Mouse (Mus musculus): Measurements from ENCODE around the gene Atxn7. TPM values are rescaled to one million over a fixed set of nuclear protein-coding genes. Genes with fewer than 3 reads are reported as not detected.

Atxn7 gene
- polyA plus RNA-seq, 1 experiment from 2014 or later: 4.6 TPM

DNA sequence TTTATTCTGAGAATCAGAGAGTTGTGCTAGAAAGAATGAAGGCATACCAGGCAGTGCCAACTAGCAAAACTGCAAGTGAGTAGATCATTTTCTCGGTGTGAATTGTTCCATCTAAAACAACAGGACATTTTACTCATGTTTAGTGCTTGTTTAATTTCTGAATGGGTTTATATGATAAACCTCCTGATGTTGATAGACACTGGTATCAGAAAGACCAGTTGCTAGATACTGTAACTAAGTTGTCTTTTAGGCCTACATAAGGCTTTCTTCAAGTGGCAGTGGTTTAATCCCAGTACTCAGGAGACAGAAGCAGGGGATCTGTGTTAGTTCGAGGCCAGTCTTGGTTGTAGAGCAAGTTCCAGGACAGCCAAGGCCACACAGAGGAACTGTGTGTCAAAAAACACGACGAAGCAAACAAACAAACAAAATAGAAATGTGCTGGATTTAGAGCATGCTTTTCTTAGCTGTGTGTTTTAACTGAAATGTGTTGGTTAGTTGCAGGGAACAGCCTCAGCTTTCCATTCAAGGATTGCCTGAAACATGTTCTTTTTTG lies 125.5 kb downstream of the Atxn7 start:
- 93% methylated on average over 4 of the region's 4 CpGs for WGBS
- no peak for DNase-seq

DNA sequence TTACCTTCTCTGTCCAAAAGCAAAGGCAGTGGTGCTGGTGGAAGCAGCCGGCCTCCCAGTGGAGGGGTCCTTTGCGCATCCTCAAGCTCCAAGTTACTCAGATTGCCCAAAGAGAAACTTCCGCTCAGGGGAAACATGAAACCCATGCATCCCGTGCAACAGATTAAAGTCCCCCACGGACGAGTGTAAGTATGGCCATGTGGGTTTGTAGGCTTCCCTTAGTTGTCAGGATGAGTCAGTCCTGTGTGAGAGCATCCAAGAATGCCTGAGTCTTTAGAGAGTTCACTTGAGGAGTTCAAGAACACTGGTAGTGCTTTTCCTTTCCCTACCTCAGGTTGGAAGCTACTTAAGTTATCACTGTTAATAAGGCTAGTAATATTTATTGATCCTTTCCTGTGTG lies 126.1 kb downstream of the Atxn7 start:
- ATAC-seq (ENCODE audit: low FRiP score, low TSS enrichment): no peak
- no peaks in the 10 kb centered on the region for H3K27me3 ChIP-seq (ENCODE audit: control insufficient read depth, insufficient read depth, low read length)
- H3K9ac ChIP-seq (replicated peaks; ENCODE audit: low read length): no peak overlapping the region
- H3K9me3 ChIP-seq (ENCODE audit: control insufficient read depth, low read length): no peaks in the 10 kb centered on the region
- H3K36me3 ChIP-seq (ENCODE audit: control insufficient read depth, insufficient read depth, low read length): peaks cover 20% of the 10 kb centered on the region
- no peak for DNase-seq
- no peak overlapping the region for H3K27ac ChIP-seq (replicated peaks; ENCODE audit: low read depth, low read length)
- 82% methylated on average over 6 of the region's 6 CpGs for WGBS
- no peak overlapping the region for H3K4me2 ChIP-seq (ENCODE audit: low read length)
- H3K4me1 ChIP-seq (ENCODE audit: control insufficient read depth, insufficient read depth, low read length): no peaks in the 10 kb centered on the region
- H3K4me3 ChIP-seq (replicated peaks; ENCODE audit: low read depth, low read length): no peak overlapping the region

More for the DNA sequence above, 125.5 kb downstream of the Atxn7 start:
- no peak overlapping the region for H3K9ac ChIP-seq (replicated peaks; ENCODE audit: low read length)
- no peaks in the 10 kb centered on the region for H3K27me3 ChIP-seq (ENCODE audit: control insufficient read depth, insufficient read depth, low read length)
- no peak for ATAC-seq (ENCODE audit: low FRiP score, low TSS enrichment)
- no peak overlapping the region for H3K4me3 ChIP-seq (replicated peaks; ENCODE audit: low read depth, low read length)
- no peak overlapping the region for H3K4me2 ChIP-seq (ENCODE audit: low read length)
- H3K9me3 ChIP-seq (ENCODE audit: control insufficient read depth, low read length): no peaks in the 10 kb centered on the region
- H3K4me1 ChIP-seq (ENCODE audit: control insufficient read depth, insufficient read depth, low read length): no peaks in the 10 kb centered on the region
- peaks cover 20% of the 10 kb centered on the region for H3K36me3 ChIP-seq (ENCODE audit: control insufficient read depth, insufficient read depth, low read length)
- no peak overlapping the region for H3K27ac ChIP-seq (replicated peaks; ENCODE audit: low read depth, low read length)

DNA sequence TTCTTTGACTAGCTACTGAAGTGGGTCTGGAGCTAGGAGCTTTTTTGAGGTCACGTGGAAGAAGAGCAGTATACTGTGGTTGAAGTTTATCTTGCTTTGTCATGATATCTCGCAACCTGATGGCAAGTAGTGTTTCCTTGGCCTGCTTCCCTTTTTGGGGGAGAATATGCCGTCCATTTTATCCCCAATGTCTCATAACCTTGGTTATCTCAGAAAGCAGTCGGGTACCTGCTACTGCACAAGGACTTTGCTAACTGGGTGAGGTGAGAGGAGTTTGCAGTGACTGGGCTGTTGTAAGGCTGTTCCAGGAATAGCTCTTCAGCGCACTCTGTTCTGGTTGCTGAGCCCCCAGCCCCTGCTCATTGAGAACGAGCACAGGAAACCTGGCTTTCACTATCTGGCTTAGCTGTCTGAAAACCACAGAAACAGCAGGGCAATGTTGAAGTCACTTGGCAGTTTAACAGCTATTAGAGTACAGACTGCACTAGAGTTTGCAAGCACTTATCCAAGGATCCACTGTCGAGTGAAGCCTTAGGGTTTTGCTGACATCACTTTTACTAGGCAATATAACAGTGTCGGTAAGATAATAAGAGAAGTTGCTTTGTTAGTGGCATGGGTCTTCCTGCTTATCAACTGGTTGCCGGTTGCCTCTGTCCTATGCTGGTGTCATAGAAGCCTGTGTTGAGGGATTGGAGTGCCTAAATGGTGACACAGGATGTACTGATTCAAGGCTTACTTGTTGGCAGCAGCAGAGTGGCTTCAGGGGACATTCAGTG lies 127.0 kb downstream of the Atxn7 start:
- Histone ChIP-seq H3K4me3 (replicated peaks; ENCODE audit: low read depth, low read length) (no peak overlapping the region), H3K36me3 (ENCODE audit: control insufficient read depth, insufficient read depth, low read length) (peaks cover 22% of the 10 kb centered on the region), H3K9ac (replicated peaks; ENCODE audit: low read length) (no peak overlapping the region), H3K4me2 (ENCODE audit: low read length) (no peak overlapping the region), H3K9me3 (ENCODE audit: control insufficient read depth, low read length) (no peaks in the 10 kb centered on the region), H3K4me1 (ENCODE audit: control insufficient read depth, insufficient read depth, low read length) (no peaks in the 10 kb centered on the region), H3K27me3 (ENCODE audit: control insufficient read depth, insufficient read depth, low read length) (no peaks in the 10 kb centered on the region), H3K27ac (replicated peaks; ENCODE audit: low read depth, low read length) (no peak overlapping the region)
- no peak for ATAC-seq (ENCODE audit: low FRiP score, low TSS enrichment)
- 94% methylated on average over 9 of the region's 9 CpGs for WGBS
- no peak for DNase-seq

DNA sequence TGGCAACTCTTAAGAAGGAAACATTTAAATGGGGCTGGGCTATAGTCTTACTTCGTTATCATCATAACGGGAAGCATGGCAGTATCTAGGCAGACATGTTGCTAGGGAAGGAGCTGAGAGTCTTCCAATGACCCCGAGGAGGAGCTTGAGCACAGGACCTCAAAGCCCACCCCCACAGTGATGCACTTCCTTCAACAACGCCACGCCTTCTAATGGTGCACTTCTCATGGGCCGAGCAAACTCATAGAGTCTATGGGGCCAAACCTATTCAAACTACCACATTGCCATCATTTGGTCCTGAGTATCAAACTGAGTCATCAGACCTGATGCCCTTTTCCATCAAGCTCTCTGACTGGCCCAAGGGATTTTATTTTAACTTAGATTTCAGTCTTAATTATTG lies 129.3 kb downstream of the Atxn7 start:
- DNase-seq: no peak
- Histone ChIP-seq H3K9me3 (ENCODE audit: control insufficient read depth, low read length) (no peaks in the 10 kb centered on the region), H3K9ac (replicated peaks; ENCODE audit: low read length) (no peak overlapping the region), H3K27ac (replicated peaks; ENCODE audit: low read depth, low read length) (no peak overlapping the region), H3K36me3 (ENCODE audit: control insufficient read depth, insufficient read depth, low read length) (peaks cover 25% of the 10 kb centered on the region), H3K4me1 (ENCODE audit: control insufficient read depth, insufficient read depth, low read length) (no peaks in the 10 kb centered on the region), H3K27me3 (ENCODE audit: control insufficient read depth, insufficient read depth, low read length) (no peaks in the 10 kb centered on the region), H3K4me3 (replicated peaks; ENCODE audit: low read depth, low read length) (no peak overlapping the region), H3K4me2 (ENCODE audit: low read length) (no peak overlapping the region)
- ATAC-seq (ENCODE audit: low FRiP score, low TSS enrichment): no peak
- 94% methylated on average over 6 of the region's 6 CpGs for WGBS

DNA sequence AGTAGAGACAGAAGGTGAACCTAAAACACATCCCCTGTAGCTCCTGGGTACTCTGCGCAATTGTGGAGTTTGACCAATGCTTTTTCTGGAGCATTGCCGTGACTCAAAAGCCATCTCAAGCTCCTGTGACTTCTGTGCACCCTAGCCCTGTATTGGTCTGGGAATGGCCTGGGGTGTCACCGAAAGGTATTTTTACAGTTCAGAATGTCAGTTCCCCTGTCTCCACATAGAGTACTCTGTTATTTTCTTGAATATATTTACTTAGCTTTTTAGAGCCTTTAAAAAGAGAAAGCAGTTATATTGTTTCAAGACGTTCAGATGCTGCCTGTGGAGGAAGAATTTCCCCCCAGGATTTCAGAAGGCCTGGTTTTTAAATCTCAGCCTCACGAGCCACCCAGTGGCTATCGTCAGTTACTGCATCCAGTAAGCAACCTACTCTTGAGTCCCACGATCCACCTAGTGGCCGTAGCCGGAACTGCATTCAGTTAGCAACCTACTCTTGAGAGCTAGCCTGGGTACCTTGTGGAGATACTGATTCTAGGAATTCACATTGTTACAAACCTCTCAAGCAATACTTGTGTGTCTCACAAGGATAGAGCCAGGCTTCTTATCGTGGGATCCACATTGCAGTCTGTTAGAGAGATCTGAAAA lies 137.2 kb downstream of the Atxn7 start:
- H3K4me1 ChIP-seq (ENCODE audit: control insufficient read depth, insufficient read depth, low read length): no peaks in the 10 kb centered on the region
- DNase-seq (peak; percentile 97), ATAC-seq (ENCODE audit: low FRiP score, low TSS enrichment) (peak; percentile 62)
- no peak overlapping the region for H3K4me2 ChIP-seq (ENCODE audit: low read length)
- no peak overlapping the region for H3K9ac ChIP-seq (replicated peaks; ENCODE audit: low read length)
- H3K36me3 ChIP-seq (ENCODE audit: control insufficient read depth, insufficient read depth, low read length): peaks cover 39% of the 10 kb centered on the region
- WGBS: 28% methylated on average over 10 of the region's 10 CpGs
- no peaks in the 10 kb centered on the region for H3K9me3 ChIP-seq (ENCODE audit: control insufficient read depth, low read length)
- no peak overlapping the region for H3K4me3 ChIP-seq (replicated peaks; ENCODE audit: low read depth, low read length)
- H3K27ac ChIP-seq (replicated peaks; ENCODE audit: low read depth, low read length): no peak overlapping the region
- no peaks in the 10 kb centered on the region for H3K27me3 ChIP-seq (ENCODE audit: control insufficient read depth, insufficient read depth, low read length)

DNA sequence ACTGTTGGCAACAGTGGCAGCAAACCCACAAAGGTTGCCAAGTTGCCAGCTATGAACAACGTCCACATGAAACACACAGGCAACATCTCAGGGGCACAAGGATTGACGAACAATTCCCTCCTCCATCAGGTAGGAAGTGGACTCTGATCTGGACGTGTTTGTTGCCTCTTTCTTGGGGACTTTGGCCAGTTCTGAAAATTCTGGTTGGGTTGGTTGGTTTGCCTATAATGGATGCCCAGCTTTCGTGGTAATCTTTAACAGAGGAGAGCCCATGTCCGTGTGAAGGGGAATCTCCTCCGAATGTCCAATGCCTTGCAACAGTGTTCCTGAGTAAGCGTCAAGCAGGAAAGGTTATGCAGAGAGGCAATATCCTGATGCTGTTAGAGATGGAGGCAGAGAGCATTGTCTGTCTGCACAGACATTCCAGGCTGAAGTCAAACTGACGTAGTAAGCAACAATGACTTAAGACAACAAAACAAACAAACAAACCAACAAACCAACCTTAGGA lies 139.6 kb downstream of the Atxn7 start:
- Histone ChIP-seq H3K27me3 (ENCODE audit: control insufficient read depth, insufficient read depth, low read length) (no peaks in the 10 kb centered on the region), H3K9ac (replicated peaks; ENCODE audit: low read length) (no peak overlapping the region), H3K9me3 (ENCODE audit: control insufficient read depth, low read length) (no peaks in the 10 kb centered on the region), H3K4me1 (ENCODE audit: control insufficient read depth, insufficient read depth, low read length) (no peaks in the 10 kb centered on the region), H3K4me2 (ENCODE audit: low read length) (no peak overlapping the region), H3K27ac (replicated peaks; ENCODE audit: low read depth, low read length) (no peak overlapping the region), H3K36me3 (ENCODE audit: control insufficient read depth, insufficient read depth, low read length) (peaks cover 44% of the 10 kb centered on the region), H3K4me3 (replicated peaks; ENCODE audit: low read depth, low read length) (no peak overlapping the region)
- DNase-seq (no peak), ATAC-seq (ENCODE audit: low FRiP score, low TSS enrichment) (no peak)
- WGBS: 92% methylated on average over 8 of the region's 8 CpGs

DNA sequence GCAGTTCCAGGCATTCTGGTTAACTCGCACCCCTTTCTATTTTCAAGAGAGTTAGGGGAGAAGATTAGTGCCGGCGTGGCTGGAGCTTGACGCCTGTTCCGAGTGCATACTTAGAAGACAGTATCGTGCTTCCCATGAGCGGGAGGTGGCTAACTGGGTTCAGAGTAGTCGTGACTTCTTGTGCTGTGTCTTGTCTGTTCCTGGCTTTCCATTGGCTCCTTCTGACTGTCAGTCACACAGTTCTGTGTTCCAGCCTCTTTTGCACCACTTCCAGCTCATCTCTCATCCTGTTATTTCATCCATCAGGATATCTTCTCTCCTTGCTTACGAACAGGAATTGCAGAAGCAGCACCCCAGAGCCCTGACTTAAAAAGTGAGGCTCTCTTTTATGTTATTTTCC lies 140.1 kb downstream of the Atxn7 start:
- H3K4me1 ChIP-seq (ENCODE audit: control insufficient read depth, insufficient read depth, low read length): no peaks in the 10 kb centered on the region
- no peak overlapping the region for H3K27ac ChIP-seq (replicated peaks; ENCODE audit: low read depth, low read length)
- H3K4me2 ChIP-seq (ENCODE audit: low read length): no peak overlapping the region
- H3K9me3 ChIP-seq (ENCODE audit: control insufficient read depth, low read length): no peaks in the 10 kb centered on the region
- DNase-seq (no peak), ATAC-seq (ENCODE audit: low FRiP score, low TSS enrichment) (no peak)
- peaks cover 39% of the 10 kb centered on the region for H3K36me3 ChIP-seq (ENCODE audit: control insufficient read depth, insufficient read depth, low read length)
- H3K9ac ChIP-seq (replicated peaks; ENCODE audit: low read length): no peak overlapping the region
- WGBS: 96% methylated on average over 9 of the region's 9 CpGs
- H3K4me3 ChIP-seq (replicated peaks; ENCODE audit: low read depth, low read length): no peak overlapping the region
- no peaks in the 10 kb centered on the region for H3K27me3 ChIP-seq (ENCODE audit: control insufficient read depth, insufficient read depth, low read length)

DNA sequence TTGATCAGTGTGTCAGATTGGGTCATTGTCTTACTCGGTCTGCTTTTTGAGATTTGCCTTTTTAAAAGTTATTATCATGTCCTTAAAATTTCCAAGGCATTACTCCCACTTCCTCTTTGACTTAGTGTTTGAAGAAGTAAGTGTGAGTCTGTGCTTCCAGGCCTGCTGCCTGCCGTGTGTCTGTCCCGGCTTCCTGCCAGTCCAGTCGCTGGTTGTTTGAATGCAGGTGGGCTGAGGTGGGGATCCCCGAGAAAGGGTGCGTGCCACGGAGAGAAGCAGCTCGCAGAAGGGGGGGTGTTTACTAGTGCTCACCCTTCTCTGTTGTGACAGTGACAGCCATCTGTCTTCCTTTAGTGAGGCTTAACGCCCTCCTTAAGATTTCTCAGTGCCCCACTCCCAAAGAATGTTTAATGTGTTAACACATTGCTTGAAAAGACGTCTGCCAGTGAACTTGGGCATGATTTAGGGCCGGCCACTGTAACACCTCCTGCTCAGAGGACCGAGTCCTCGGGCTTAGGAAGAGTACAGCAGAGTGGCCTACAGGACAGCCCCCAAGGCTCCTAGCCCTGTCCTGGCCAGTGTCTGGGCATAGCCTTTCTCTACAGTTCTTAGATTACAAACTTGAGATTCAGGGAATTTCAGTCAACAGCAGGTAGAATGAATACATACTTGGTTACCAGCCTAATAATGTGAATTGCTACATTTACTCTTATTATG lies 143.1 kb downstream of the Atxn7 start:
- Histone ChIP-seq H3K36me3 (ENCODE audit: control insufficient read depth, insufficient read depth, low read length) (peaks cover 43% of the 10 kb centered on the region), H3K27me3 (ENCODE audit: control insufficient read depth, insufficient read depth, low read length) (no peaks in the 10 kb centered on the region), H3K4me2 (ENCODE audit: low read length) (no peak overlapping the region), H3K9ac (replicated peaks; ENCODE audit: low read length) (no peak overlapping the region), H3K27ac (replicated peaks; ENCODE audit: low read depth, low read length) (no peak overlapping the region), H3K4me1 (ENCODE audit: control insufficient read depth, insufficient read depth, low read length) (no peaks in the 10 kb centered on the region), H3K4me3 (replicated peaks; ENCODE audit: low read depth, low read length) (no peak overlapping the region), H3K9me3 (ENCODE audit: control insufficient read depth, low read length) (no peaks in the 10 kb centered on the region)
- DNase-seq (no peak), ATAC-seq (ENCODE audit: low FRiP score, low TSS enrichment) (no peak)
- WGBS: 81% methylated on average over 13 of the region's 13 CpGs

Data from midbrain, embryonic 14.5 days (tissue).